Mouse (Mus musculus): ENCODE results near the gene Fam171b.

DNA sequence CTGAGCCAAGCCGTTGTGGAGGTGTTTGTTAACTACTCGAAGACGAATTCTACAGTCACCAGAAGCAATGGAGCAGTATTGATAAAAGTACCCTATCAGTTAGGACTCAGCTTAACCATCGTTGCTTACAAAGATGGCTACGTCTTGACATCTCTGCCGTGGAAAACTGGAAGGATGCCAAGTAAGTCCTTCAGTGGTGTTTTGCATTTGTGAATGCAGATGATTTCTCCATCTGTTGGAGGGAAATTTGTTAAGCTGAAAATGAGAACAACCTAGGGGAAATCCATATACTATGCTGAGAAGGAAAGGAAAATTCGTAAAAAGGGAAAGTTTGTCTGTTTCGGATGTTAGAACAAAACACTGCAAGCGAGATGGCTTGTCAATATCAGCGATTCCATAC is 41.0 kb downstream of the Fam171b start:
- TF ChIP-seq CTCF (IDR thresholded peaks at IDR 0.05; ENCODE audit: extremely low read depth, insufficient read depth, low read length) = no peak
- TF ChIP-seq POLR2A (IDR thresholded peaks at IDR 0.05; ENCODE audit: extremely low read depth, insufficient read depth, low read length) = no peak
